Mouse (Mus musculus) G1E (cell line): ENCODE measurements around the gene Dbn1. TPM values are rescaled to one million over a fixed set of nuclear protein-coding genes. Genes with fewer than 3 reads are reported as not detected.

ENCODE experiments used
- ATAC-seq: 2 replicates; pipeline ENCODE4 v1.8.0; 2016; ENCODE audit warnings: mild to moderate bottlenecking; ENCODE audit not compliant: insufficient number of reproducible peaks, poor library complexity, low FRiP score, severe bottlenecking; ENCODE audit errors: extremely low read depth
- DNase-seq: peaks from one replicate; pipeline ENCODE4 v3.0.0; 2012; ENCODE audit warnings: low spot score
- H3K27me3 ChIP-seq: 2 replicates; pipeline ENCODE4 v1.6.1; 2012; ENCODE audit warnings: mild to moderate bottlenecking, low read length, inconsistent platforms; ENCODE audit not compliant: insufficient read depth
- H3K36me3 ChIP-seq: replicated peaks from 2 replicates; pipeline ENCODE3; 2012; ENCODE audit warnings: mild to moderate bottlenecking, inconsistent platforms
- H3K4me1 ChIP-seq: 2 replicates; pipeline ENCODE4 v1.6.1; 2012; ENCODE audit warnings: low read depth, low read length, inconsistent platforms, mixed read lengths; ENCODE audit not compliant: insufficient read depth
- H3K4me3 ChIP-seq: 2 replicates; pipeline ENCODE4 v1.5.1; 2012; ENCODE audit warnings: low read depth, mild to moderate bottlenecking, inconsistent platforms, low read length, moderate library complexity, mixed read lengths
- H3K9me3 ChIP-seq: replicated peaks from 2 replicates; pipeline ENCODE4 v1.6.1; 2012; ENCODE audit warnings: inconsistent platforms
- CTCF ChIP-seq: IDR thresholded peaks from 2 replicates; pipeline ENCODE4 v1.5.1; 2012; ENCODE audit warnings: low read depth, low read length, inconsistent platforms, mixed read lengths
- GATA1 ChIP-seq: IDR thresholded peaks from 2 replicates; pipeline ENCODE4 v1.6.1; 2012; ENCODE audit warnings: borderline replicate concordance, low read length, inconsistent platforms, mixed read lengths
- GATA2 ChIP-seq: IDR thresholded peaks from 2 replicates; pipeline ENCODE4 v1.6.1; 2012; ENCODE audit warnings: low read depth, low read length, inconsistent platforms, borderline replicate concordance
- POLR2AphosphoS5 ChIP-seq: IDR thresholded peaks from 2 replicates; pipeline ENCODE4 v1.6.1; 2012; ENCODE audit warnings: low read depth, low read length, inconsistent platforms; ENCODE audit not compliant: insufficient replicate concordance
- TAL1 ChIP-seq: conservative IDR thresholded peaks from 2 replicates; pipeline ENCODE4 v1.6.1; 2012; ENCODE audit warnings: low read depth, low read length, inconsistent platforms, mixed read lengths
- polyA plus RNA-seq: library from polyadenylated mRNA; stranded (reverse); fragments of >175 nt; gene quantifications from 2 replicates; pipeline ENCODE4 v1.2.3, GENCODE M21; 2012
- total RNA-seq, 2 experiments: library from RNA; stranded (forward) in 1 of 2; stranded (reverse) in 1 of 2; fragments of 200-1000 nt in 1 of 2; fragments of >200 nt in 1 of 2; fragmentation: Nextera tagmentation in 1 of 2; gene quantifications; 2 replicates each; pipeline ENCODE4 v1.2.3; 2014 to 2017

Dbn1 gene
- total and polyA plus RNA-seq, 3 experiments = 0.25 to 0.33 TPM; not detected in 1

GRCm38 (mm10) chr13:55475750-55476149, 12.2 kb downstream of the Dbn1 start:
- H3K4me1 ChIP-seq = peaks cover 21% of the 10 kb centered on the region
- TF ChIP-seq CTCF = no peak
- TF ChIP-seq GATA1 = no peak
- TF ChIP-seq POLR2AphosphoS5 = no peak
- no peak for TF ChIP-seq GATA2
- no peak for TF ChIP-seq TAL1
- H3K36me3 ChIP-seq = no peaks in the 10 kb centered on the region
- H3K9me3 ChIP-seq = peaks cover 8% of the 10 kb centered on the region
- ATAC-seq (no peak), DNase-seq (no peak)
- H3K27me3 ChIP-seq = peaks cover 86% of the 10 kb centered on the region
- no peak overlapping the region for H3K4me3 ChIP-seq

- TF ChIP-seq CTCF (no peak), POLR2AphosphoS5 (no peak), GATA2 (no peak), GATA1 (no peak), TAL1 (no peak)
- peaks cover 8% of the 10 kb centered on the region for H3K9me3 ChIP-seq
- H3K4me3 ChIP-seq = no peak overlapping the region
- no peak for ATAC-seq
- H3K36me3 ChIP-seq = no peaks in the 10 kb centered on the region
- H3K4me1 ChIP-seq = peaks cover 23% of the 10 kb centered on the region
- H3K27me3 ChIP-seq = peaks cover 88% of the 10 kb centered on the region
- DNase-seq = no peak
Observed at GRCm38 (mm10) chr13:55474621-55475069, 13.3 kb downstream of the Dbn1 start.

- Histone ChIP-seq H3K9me3 (peaks cover 8% of the 10 kb centered on the region), H3K4me3 (no peak overlapping the region), H3K4me1 (peaks cover 23% of the 10 kb centered on the region), H3K36me3 (no peaks in the 10 kb centered on the region), H3K27me3 (peaks cover 88% of the 10 kb centered on the region)
- TF ChIP-seq CTCF (no peak), GATA1 (no peak), POLR2AphosphoS5 (no peak), GATA2 (no peak), TAL1 (no peak)
- DNase-seq = no peak
- no peak for ATAC-seq
Observed at GRCm38 (mm10) chr13:55473961-55474360, 13.9 kb downstream of the Dbn1 start.

- Histone ChIP-seq H3K9me3 (peaks cover 8% of the 10 kb centered on the region), H3K27me3 (peaks cover 83% of the 10 kb centered on the region), H3K4me3 (no peak overlapping the region; the same call in 1 of the 2 replicates), H3K4me1 (peaks cover 23% of the 10 kb centered on the region), H3K36me3 (no peaks in the 10 kb centered on the region)
- ATAC-seq (no peak), DNase-seq (no peak)
- TF ChIP-seq TAL1 = no peak
- no peak for TF ChIP-seq POLR2AphosphoS5
- TF ChIP-seq GATA1 = no peak
- no peak for TF ChIP-seq CTCF
- TF ChIP-seq GATA2 = no peak
Observed at GRCm38 (mm10) chr13:55473076-55473831, 14.7 kb downstream of the Dbn1 start.

- Histone ChIP-seq H3K36me3 (peaks cover 1% of the 10 kb centered on the region), H3K9me3 (peaks cover 8% of the 10 kb centered on the region), H3K4me3 (peak overlapping the region; percentile 71), H3K4me1 (peaks cover 23% of the 10 kb centered on the region), H3K27me3 (peaks cover 78% of the 10 kb centered on the region)
- TF ChIP-seq POLR2AphosphoS5 = no peak
- TF ChIP-seq GATA2 = no peak
- no peak for TF ChIP-seq TAL1
- DNase-seq (no peak), ATAC-seq (no peak)
Observed at GRCm38 (mm10) chr13:55472132-55473022, 15.5 kb downstream of the Dbn1 start.

- Histone ChIP-seq H3K9me3 (peaks cover 8% of the 10 kb centered on the region), H3K36me3 (peaks cover 2% of the 10 kb centered on the region), H3K27me3 (peaks cover 72% of the 10 kb centered on the region), H3K4me1 (peaks cover 23% of the 10 kb centered on the region), H3K4me3 (peak overlapping the region; percentile 71)
- no peak for ATAC-seq
- TF ChIP-seq CTCF (no peak), GATA2 (no peak), POLR2AphosphoS5 (no peak), TAL1 (no peak), GATA1 (no peak)
- DNase-seq = no peak
Observed at GRCm38 (mm10) chr13:55471819-55472131, 16.1 kb downstream of the Dbn1 start.
